Comparison of ENCODE assay signal across 30 mouse cellular contexts in the genomic region with DNA sequence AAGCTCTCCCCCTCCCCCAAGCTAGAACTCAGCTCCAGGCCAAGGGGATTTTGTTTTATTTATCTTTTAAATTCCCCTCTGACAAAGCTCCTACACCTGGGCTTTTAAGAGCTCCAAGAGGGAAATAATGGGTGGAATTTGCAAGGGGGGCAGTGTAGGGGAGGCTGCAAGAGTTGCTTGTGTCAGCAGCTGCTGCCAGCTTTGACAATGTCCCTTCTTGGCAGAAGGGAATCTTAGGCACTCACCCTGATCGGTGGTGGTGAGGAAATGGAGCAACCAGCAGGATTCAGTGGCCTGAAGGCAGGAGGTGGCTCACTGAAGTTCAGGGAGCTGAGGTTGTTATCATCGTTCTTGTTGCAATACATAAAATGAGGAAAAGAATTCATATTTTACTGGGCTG.
DNase-seq lines count a peak whose midpoint lies in the region; ATAC-seq lines count a peak whose summit lies in the region.
"Had no signal": no experiment of that assay in that cellular context is flagged by ENCODE, and none has a peak within 500 bp of the region (broad histone marks: within the 10 kb centered on the region; RNA-seq: fewer than 3 reads in every experiment).

No protein-coding gene starts in this region.

- H3K9ac ChIP-seq in hindbrain, embryonic 16.5 days (ENCODE audit: low read depth, low read length) = no peak overlapping the region
- no peak overlapping the region for H3K9ac ChIP-seq in embryonic facial prominence, embryonic 11.5 days (replicated peaks; ENCODE audit: low read length)
- no peak overlapping the region for H3K9ac ChIP-seq in stomach, embryonic 14.5 days (replicated peaks; ENCODE audit: low read depth, low read length)
- H3K9ac ChIP-seq: embryonic facial prominence, embryonic 15.5 days; forebrain, embryonic 13.5 days; heart, embryonic 15.5 days; hindbrain, embryonic 13.5 days had no signal

- peaks cover 35% of the 10 kb centered on the region for H3K4me1 ChIP-seq in hindbrain, embryonic 10.5 days (replicated peaks)
- H3K4me1 ChIP-seq in hindbrain, embryonic 16.5 days (ENCODE audit: control insufficient read depth, insufficient read depth, low read depth, low read length) = peaks cover 2% of the 10 kb centered on the region; the same call in 1 of the 2 replicates
- no peaks in the 10 kb centered on the region for H3K4me1 ChIP-seq in embryonic facial prominence, embryonic 11.5 days (ENCODE audit: control insufficient read depth, insufficient read depth, low read length)
- peaks cover 15% of the 10 kb centered on the region for H3K4me1 ChIP-seq in stomach, embryonic 14.5 days (ENCODE audit: control insufficient read depth, insufficient read depth, low read length)
- H3K4me1 ChIP-seq: megakaryocyte, embryonic 14.5 days had no signal

- no peak overlapping the region for H3K4me3 ChIP-seq in hindbrain, embryonic 10.5 days
- no peak overlapping the region for H3K4me3 ChIP-seq in hindbrain, embryonic 16.5 days (ENCODE audit: low read length)
- H3K4me3 ChIP-seq in embryonic facial prominence, embryonic 11.5 days (ENCODE audit: low read depth, low read length) = no peak overlapping the region
- H3K4me3 ChIP-seq in stomach, embryonic 14.5 days (ENCODE audit: low read depth, low read length) = no peak overlapping the region
- H3K4me3 ChIP-seq: embryonic facial prominence, embryonic 15.5 days; forebrain, embryonic 13.5 days; heart, embryonic 10.5 days; heart, embryonic 15.5 days; hindbrain, embryonic 13.5 days; megakaryocyte, embryonic 14.5 days had no signal

- H3K27me3 ChIP-seq in hindbrain, embryonic 10.5 days (ENCODE audit: insufficient read depth, poor library complexity, severe bottlenecking) = no peaks in the 10 kb centered on the region
- no peaks in the 10 kb centered on the region for H3K27me3 ChIP-seq in hindbrain, embryonic 16.5 days (replicated peaks; ENCODE audit: control insufficient read depth, insufficient read depth, low read length)
- H3K27me3 ChIP-seq in embryonic facial prominence, embryonic 11.5 days (ENCODE audit: control insufficient read depth, insufficient read depth, low read length) = no peaks in the 10 kb centered on the region
- no peaks in the 10 kb centered on the region for H3K27me3 ChIP-seq in stomach, embryonic 14.5 days (ENCODE audit: control insufficient read depth, insufficient read depth, low read length)
- H3K27me3 ChIP-seq: embryonic facial prominence, embryonic 15.5 days; forebrain, embryonic 13.5 days; heart, embryonic 15.5 days; hindbrain, embryonic 13.5 days; megakaryocyte, embryonic 14.5 days had no signal

- 23% methylated on average over 2 of the region's 2 CpGs for WGBS in hindbrain, embryonic 10.5 days
- WGBS in hindbrain, embryonic 16.5 days = 30% methylated on average over 2 of the region's 2 CpGs
- 20% methylated on average over 2 of the region's 2 CpGs for WGBS in embryonic facial prominence, embryonic 11.5 days
- WGBS in stomach, embryonic 14.5 days = 9% methylated on average over 2 of the region's 2 CpGs

- peak overlapping the region; percentile 53; the same call in 1 of the 2 replicates for H3K27ac ChIP-seq in hindbrain, embryonic 10.5 days
- H3K27ac ChIP-seq in hindbrain, embryonic 16.5 days (ENCODE audit: low read depth, low read length) = no peak overlapping the region
- peak overlapping the region; percentile 52; the same call in 1 of the 2 replicates for H3K27ac ChIP-seq in embryonic facial prominence, embryonic 11.5 days (replicated peaks; ENCODE audit: low read depth, low read length)
- peak overlapping the region; percentile 46; the same call in 1 of the 2 replicates for H3K27ac ChIP-seq in stomach, embryonic 14.5 days (ENCODE audit: low read length)
- H3K27ac ChIP-seq: embryonic facial prominence, embryonic 15.5 days; forebrain, embryonic 13.5 days; heart, embryonic 15.5 days; hindbrain, embryonic 13.5 days had no signal

- H3K4me2 ChIP-seq in hindbrain, embryonic 16.5 days (ENCODE audit: low read length) = no peak overlapping the region
- H3K4me2 ChIP-seq in embryonic facial prominence, embryonic 11.5 days (ENCODE audit: low read depth, low read length) = no peak overlapping the region
- no peak overlapping the region for H3K4me2 ChIP-seq in stomach, embryonic 14.5 days (replicated peaks; ENCODE audit: low read depth, low read length)
- H3K4me2 ChIP-seq: embryonic facial prominence, embryonic 15.5 days; forebrain, embryonic 13.5 days; heart, embryonic 15.5 days; hindbrain, embryonic 13.5 days; liver, embryonic 11.5 days had no signal

- no peak for ATAC-seq in hindbrain, embryonic 16.5 days
- no peak for ATAC-seq in embryonic facial prominence, embryonic 11.5 days (replicated peaks; ENCODE audit: insufficient number of reproducible peaks, low FRiP score, low TSS enrichment, low read depth)
- ATAC-seq in stomach, embryonic 14.5 days (ENCODE audit: insufficient number of reproducible peaks, insufficient read depth, low FRiP score, low read depth) = no peak
- ATAC-seq: forebrain, embryonic 13.5 days; intestine, postnatal 0 days; lung, postnatal 0 days had no signal

- H3K36me3 ChIP-seq in hindbrain, embryonic 10.5 days = no peaks in the 10 kb centered on the region
- H3K36me3 ChIP-seq in hindbrain, embryonic 16.5 days (ENCODE audit: control insufficient read depth, insufficient read depth, low read length) = no peaks in the 10 kb centered on the region
- no peaks in the 10 kb centered on the region for H3K36me3 ChIP-seq in embryonic facial prominence, embryonic 11.5 days (replicated peaks; ENCODE audit: control insufficient read depth, insufficient read depth, low read depth, low read length)
- no peaks in the 10 kb centered on the region for H3K36me3 ChIP-seq in stomach, embryonic 14.5 days (ENCODE audit: control insufficient read depth, insufficient read depth, low read length)
- H3K36me3 ChIP-seq: embryonic facial prominence, embryonic 15.5 days; heart, embryonic 10.5 days; heart, embryonic 15.5 days; hindbrain, embryonic 13.5 days had no signal

- no peak for DNase-seq in hindbrain, embryonic 10.5 days (ENCODE audit: low spot score)
- peak; percentile 5 for DNase-seq in Muller cell, postnatal 12 days (ENCODE audit: inconsistent ontology term)
- peak; percentile 35 for DNase-seq in embryonic facial prominence, embryonic 11.5 days (ENCODE audit: low spot score)
- no peak for DNase-seq in kidney, postnatal 10 days
- no peak for DNase-seq in heart, adult 9 months (ENCODE audit: low spot score in 2 of 2)
- DNase-seq in cerebellum, adult 8-10 months = no peak
- DNase-seq: adrenal gland, postnatal 10 days; cerebellum, adult 11 months; cerebellum, postnatal 25 days; gastrocnemius, postnatal 36 days; heart, postnatal 36 days; kidney, adult 9 months; kidney, postnatal 14 days; layer of hippocampus, adult 9-11 months; lung, postnatal 4 days; midbrain, embryonic 14.5 days; retina, postnatal 1 day; right cerebral cortex, postnatal 14 days; thymus, postnatal 4 days had no signal

- no peaks in the 10 kb centered on the region for H3K9me3 ChIP-seq in hindbrain, embryonic 10.5 days
- no peaks in the 10 kb centered on the region for H3K9me3 ChIP-seq in hindbrain, embryonic 16.5 days (ENCODE audit: control insufficient read depth, low read length)
- no peaks in the 10 kb centered on the region for H3K9me3 ChIP-seq in embryonic facial prominence, embryonic 11.5 days (replicated peaks; ENCODE audit: control insufficient read depth, low read length)
- H3K9me3 ChIP-seq in stomach, embryonic 14.5 days (ENCODE audit: control insufficient read depth, low read depth, low read length) = no peaks in the 10 kb centered on the region
- H3K9me3 ChIP-seq: embryonic facial prominence, embryonic 15.5 days; forebrain, embryonic 13.5 days; heart, embryonic 10.5 days; heart, embryonic 15.5 days; hindbrain, embryonic 13.5 days had no signal

Comparison
In these comparisons a context has a peak if more than half of its experiments do, and no peak if none do; other contexts are left out.
1. DNase-seq: peak in Muller cell, postnatal 12 days (single experiment) and embryonic facial prominence, embryonic 11.5 days (single experiment); none in hindbrain, embryonic 10.5 days (single experiment), kidney, postnatal 10 days (single experiment), heart, adult 9 months (0 of 2) and cerebellum, adult 8-10 months (single experiment).